Mouse (Mus musculus) stomach, embryonic 14.5 days (tissue): ENCODE measurements around the gene Foxl1. TPM values are rescaled to one million over a fixed set of nuclear protein-coding genes. Genes with fewer than 3 reads are reported as not detected.
A peak's percentile ranks its signal among the peaks of the same experiment; 100 is the strongest.

Source experiments
- ATAC-seq: fragments of 200-750 bp; cut with Nextera tagmentation; 2 replicates; pipeline ENCODE4 v1.8.0; 2017; ENCODE audit warnings: low read depth, moderate TSS enrichment; ENCODE audit not compliant: insufficient number of reproducible peaks, insufficient read depth, low FRiP score
- H3K27ac ChIP-seq: fragments of 300-500 bp; sonication (generic); 2 replicates; pipeline ENCODE4 v1.5.1; 2014; ENCODE audit warnings: mild to moderate bottlenecking, low read length, moderate library complexity, mixed read lengths
- H3K27me3 ChIP-seq: fragments of 300-500 bp; sonication (generic); 2 replicates; pipeline ENCODE4 v1.6.1; 2014; ENCODE audit warnings: low read length, control low read depth, mixed read lengths; ENCODE audit not compliant: control insufficient read depth, insufficient read depth
- H3K36me3 ChIP-seq: fragments of 300-500 bp; sonication (generic); 2 replicates; pipeline ENCODE4 v1.6.1; 2014; ENCODE audit warnings: mild to moderate bottlenecking, control low read depth, low read length, moderate library complexity, mixed read lengths; ENCODE audit not compliant: control insufficient read depth, insufficient read depth
- H3K4me1 ChIP-seq: fragments of 300-500 bp; sonication (generic); 2 replicates; pipeline ENCODE4 v1.6.1; 2014; ENCODE audit warnings: low read length, control low read depth, mixed read lengths; ENCODE audit not compliant: control insufficient read depth, insufficient read depth
- H3K4me2 ChIP-seq: fragments of 300-500 bp; sonication (generic); replicated peaks from 2 replicates; pipeline ENCODE4 v1.6.1; 2014; ENCODE audit warnings: low read depth, low read length, control low read depth
- H3K4me3 ChIP-seq: fragments of 300-500 bp; sonication (generic); 2 replicates; pipeline ENCODE4 v1.5.1; 2014; ENCODE audit warnings: low read depth, low read length, control low read depth
- H3K9ac ChIP-seq: fragments of 300-500 bp; sonication (generic); replicated peaks from 2 replicates; pipeline ENCODE4 v1.6.1; 2014; ENCODE audit warnings: low read depth, mild to moderate bottlenecking, control low read depth, low read length, moderate library complexity, mixed read lengths
- H3K9me3 ChIP-seq: fragments of 300-500 bp; sonication (generic); 2 replicates; pipeline ENCODE4 v1.6.1; 2016; ENCODE audit warnings: low read depth, low read length, control low read depth; ENCODE audit not compliant: control insufficient read depth
- WGBS: fragments of 180-500 bp; shearing (Covaris S2); extraction: QIAGEN DNeasy Blood & Tissue Kit; methylation state at CpG from one replicate; pipeline ENCODE4 v1.1.7; 2014; 5-methylcytosine and 5-hydroxymethylcytosine counted together
- polyA plus RNA-seq: library from polyadenylated mRNA; unstranded; fragments of >200 nt; fragmentation: Nextera tagmentation; extraction: Ambion mirVana; gene quantifications from 2 replicates; pipeline ENCODE4 v1.2.1, GENCODE M21; 2014

Foxl1 gene
- polyA plus RNA-seq, 1 experiment from 2014 or later: 6.9 TPM

DNA sequence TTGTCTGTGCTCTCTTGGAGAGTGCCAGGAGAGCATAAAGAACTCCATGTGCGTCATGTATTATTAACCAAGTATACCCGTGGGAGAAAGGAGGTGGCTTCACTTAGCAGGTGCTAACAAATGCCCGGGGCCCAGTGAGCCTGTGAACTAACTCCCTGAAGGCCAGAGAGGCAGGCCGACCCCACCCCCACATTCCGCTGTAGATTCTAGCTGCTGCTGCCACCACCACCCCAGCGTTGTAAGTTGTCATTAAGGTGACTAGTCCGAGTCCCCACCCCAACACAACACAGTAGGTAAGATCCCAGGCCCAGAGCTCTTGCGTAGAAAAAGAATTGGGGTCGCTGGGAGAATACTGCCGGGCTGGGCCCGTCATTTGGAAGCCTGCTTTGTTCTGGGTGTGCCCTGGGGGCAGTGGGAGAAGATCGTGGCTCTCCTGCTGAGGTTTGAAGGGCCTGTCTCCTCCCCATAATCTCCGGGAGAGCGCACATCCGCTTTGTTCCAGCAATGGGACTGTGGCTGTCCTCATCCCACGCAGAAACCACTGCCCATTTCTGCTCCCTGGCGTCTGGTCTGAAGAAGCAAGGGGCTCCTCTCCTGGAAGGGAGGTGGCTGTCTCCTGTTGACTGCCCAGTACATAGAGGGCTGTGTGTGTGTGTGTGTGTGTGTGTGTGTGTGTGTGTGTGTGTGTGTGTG is 3.0 kb upstream of the Foxl1 start:
- H3K27ac ChIP-seq: no peak overlapping the region
- no peak overlapping the region for H3K4me3 ChIP-seq
- no peak overlapping the region for H3K9ac ChIP-seq
- H3K9me3 ChIP-seq: no peaks in the 10 kb centered on the region
- H3K4me2 ChIP-seq: peak overlapping the region; percentile 60
- WGBS: 12% methylated on average over 17 of the region's 17 CpGs
- no peak; the same call in 1 of the 2 replicates for ATAC-seq
- no peaks in the 10 kb centered on the region for H3K36me3 ChIP-seq
- peaks cover 14% of the 10 kb centered on the region; the same call in 1 of the 2 replicates for H3K4me1 ChIP-seq
- H3K27me3 ChIP-seq: peaks cover 44% of the 10 kb centered on the region

DNA sequence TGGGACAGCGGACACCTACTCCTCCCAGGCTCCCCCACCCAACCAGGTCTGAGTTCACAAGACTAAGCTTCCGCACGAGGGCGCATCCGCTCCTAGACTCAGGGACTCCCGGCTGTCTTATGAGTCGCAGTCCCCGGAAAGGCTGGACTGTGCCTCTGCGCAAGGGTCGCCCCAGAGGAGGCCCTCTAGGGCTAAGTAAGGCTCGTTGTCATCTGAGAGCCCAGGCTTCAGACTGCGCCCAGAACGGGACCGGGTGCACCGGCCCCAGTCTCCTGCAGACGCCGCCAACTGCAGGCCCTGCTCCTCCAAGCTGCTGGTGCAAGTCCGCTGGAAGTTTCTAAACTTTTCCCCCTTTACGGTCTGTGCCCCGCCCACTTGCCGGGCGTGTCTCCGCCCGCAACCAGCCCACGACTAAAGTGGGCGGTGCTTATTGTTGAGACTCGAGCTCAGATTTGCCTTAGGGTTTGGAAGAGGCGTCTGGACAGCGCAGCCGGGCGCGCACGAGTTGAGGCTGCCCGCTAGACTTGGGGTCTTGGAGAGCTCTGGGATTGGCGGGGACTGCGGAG is 2.3 kb upstream of the Foxl1 start:
- peak overlapping the region; percentile 66; the same call in 1 of the 2 replicates for H3K27ac ChIP-seq
- H3K4me2 ChIP-seq: peak overlapping the region; percentile 60
- H3K27me3 ChIP-seq: peaks cover 37% of the 10 kb centered on the region
- WGBS: under 1% methylated on average over 35 of the region's 36 CpGs
- peak; percentile 75 for ATAC-seq
- H3K9me3 ChIP-seq: no peaks in the 10 kb centered on the region
- peaks cover 14% of the 10 kb centered on the region; the same call in 1 of the 2 replicates for H3K4me1 ChIP-seq
- H3K36me3 ChIP-seq: no peaks in the 10 kb centered on the region
- H3K4me3 ChIP-seq: peak overlapping the region; percentile 24
- no peak overlapping the region for H3K9ac ChIP-seq

DNA sequence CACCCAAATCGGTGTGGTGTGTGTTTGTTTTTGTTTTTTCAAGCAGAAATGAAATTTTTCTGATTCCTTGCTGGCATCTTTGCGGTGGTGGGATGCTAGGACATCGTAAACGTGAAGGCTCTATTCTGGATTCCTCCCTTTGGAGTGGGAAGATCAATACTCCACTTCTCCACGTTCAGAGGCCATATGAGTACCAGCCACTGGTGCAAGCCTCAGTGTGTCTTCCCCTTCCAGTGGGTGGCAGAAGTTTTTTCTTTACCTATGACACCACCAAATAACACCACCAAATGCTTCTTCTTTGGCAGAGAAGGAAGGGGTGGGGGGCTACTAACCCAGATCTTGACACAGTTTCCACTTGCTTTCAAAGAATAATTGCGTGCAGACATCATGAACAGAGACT is 1.5 kb upstream of the Foxl1 start:
- WGBS: 10% methylated on average over 6 of the region's 6 CpGs

DNA sequence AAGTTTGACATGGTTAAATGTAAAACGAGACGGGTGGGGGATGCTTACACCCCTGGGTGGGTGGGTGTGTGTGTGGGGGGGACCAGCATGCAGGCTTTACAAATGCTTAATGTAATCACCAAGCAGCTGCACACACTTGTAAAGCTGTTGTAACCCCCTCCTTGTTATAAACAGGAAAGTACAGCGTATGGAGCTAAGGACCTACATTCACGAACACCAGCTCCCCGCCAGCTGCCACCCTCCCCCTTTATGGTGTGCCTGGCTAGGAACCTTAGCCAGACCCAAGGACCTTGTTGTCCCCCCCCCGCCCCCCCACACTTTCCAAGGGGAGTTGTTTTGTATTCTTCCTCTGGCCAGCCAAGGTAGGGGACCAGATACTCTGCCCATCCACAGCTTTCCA is 1.0 kb upstream of the Foxl1 start:
- H3K36me3 ChIP-seq: no peaks in the 10 kb centered on the region
- H3K4me3 ChIP-seq: no peak overlapping the region
- no peak overlapping the region for H3K9ac ChIP-seq
- peak overlapping the region; percentile 66; the same call in 1 of the 2 replicates for H3K27ac ChIP-seq
- no peaks in the 10 kb centered on the region for H3K9me3 ChIP-seq
- peaks cover 33% of the 10 kb centered on the region for H3K27me3 ChIP-seq
- 0 out of 2 replicates have a peak overlapping the region, but pooled peaks have one; percentile 10 for H3K4me2 ChIP-seq
- no peak for ATAC-seq
- peaks cover 14% of the 10 kb centered on the region; the same call in 1 of the 2 replicates for H3K4me1 ChIP-seq
- WGBS: 9% methylated on average over 6 of the region's 6 CpGs

More for the DNA sequence above, 1.5 kb upstream of the Foxl1 start:
- H3K27me3 ChIP-seq: peaks cover 35% of the 10 kb centered on the region
- no peak overlapping the region for H3K9ac ChIP-seq
- no peaks in the 10 kb centered on the region for H3K9me3 ChIP-seq
- H3K27ac ChIP-seq: no peak overlapping the region
- H3K4me2 ChIP-seq: peak overlapping the region; percentile 60
- H3K4me1 ChIP-seq: peaks cover 14% of the 10 kb centered on the region; the same call in 1 of the 2 replicates
- H3K36me3 ChIP-seq: no peaks in the 10 kb centered on the region
- no peak for ATAC-seq
- peak overlapping the region; percentile 24 for H3K4me3 ChIP-seq

DNA sequence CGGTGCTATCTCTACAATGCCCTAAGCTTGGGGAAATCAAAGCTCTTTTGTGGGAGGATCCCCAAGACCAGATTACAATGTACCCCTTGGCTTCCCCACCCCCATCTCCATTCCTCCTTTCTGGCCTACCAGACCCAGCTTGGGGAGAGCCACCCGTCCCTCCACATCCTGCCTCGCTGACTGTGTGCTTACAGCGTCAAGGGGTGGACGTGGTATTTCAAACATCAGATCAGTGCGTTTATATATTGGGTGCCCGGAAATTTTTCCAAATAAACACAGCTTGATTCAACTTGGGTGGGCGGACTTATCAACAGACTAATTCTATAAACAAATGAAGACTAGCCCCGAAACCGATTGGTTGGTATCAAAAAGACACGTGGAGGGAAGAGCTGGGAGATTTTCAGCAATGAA is 444 bp upstream of the Foxl1 start:
- 9% methylated on average over 11 of the region's 11 CpGs for WGBS
- Histone ChIP-seq H3K9ac (no peak overlapping the region), H3K4me2 (0 out of 2 replicates have a peak overlapping the region, but pooled peaks have one; percentile 10), H3K36me3 (no peaks in the 10 kb centered on the region), H3K4me1 (peaks cover 14% of the 10 kb centered on the region; the same call in 1 of the 2 replicates), H3K9me3 (no peaks in the 10 kb centered on the region), H3K27me3 (peaks cover 28% of the 10 kb centered on the region), H3K27ac (peak overlapping the region; percentile 66; the same call in 1 of the 2 replicates), H3K4me3 (0 out of 2 replicates have a peak overlapping the region, but pooled peaks have one; percentile 40)
- ATAC-seq: no peak

DNA sequence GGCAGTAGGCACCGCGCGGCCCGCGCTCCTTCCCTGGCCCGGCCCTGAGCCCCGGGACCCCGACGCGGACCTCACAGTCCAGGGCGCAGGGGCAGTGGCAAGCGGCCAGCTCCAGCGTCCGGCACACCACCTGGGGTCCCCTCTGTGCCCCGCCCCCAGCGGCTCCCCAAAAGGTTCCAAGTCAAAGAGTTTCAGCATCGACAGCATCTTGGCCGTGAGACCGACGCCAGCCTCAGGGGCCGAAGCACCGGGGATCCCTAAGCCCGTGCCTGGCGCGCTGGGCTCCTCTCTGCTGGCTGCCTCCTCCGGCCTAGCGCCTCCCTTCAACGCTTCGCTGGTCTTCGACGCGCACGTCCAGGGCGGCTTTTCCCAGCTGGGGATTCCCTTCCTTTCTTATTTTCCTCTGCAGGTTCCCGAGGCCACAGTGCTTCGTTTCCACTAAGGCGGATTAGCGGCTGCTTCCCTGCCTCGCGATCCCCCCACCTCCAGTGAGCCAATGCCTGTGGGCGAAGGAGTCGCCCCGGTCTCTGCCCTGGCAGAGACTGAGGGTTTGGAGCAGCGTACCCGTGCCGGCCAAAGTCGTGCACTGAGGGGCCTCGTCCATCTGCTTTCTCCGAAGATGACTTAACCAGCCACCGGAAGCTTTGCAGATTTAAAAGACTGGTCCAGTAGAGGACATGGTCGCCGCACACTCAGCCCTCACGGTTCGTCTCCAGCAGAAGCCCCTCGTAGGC is 958 bp downstream of the Foxl1 start:
- Histone ChIP-seq H3K9ac (peak overlapping the region; percentile 36), H3K27ac (peak overlapping the region; percentile 82), H3K4me3 (peak overlapping the region; percentile 40), H3K4me1 (peaks cover 14% of the 10 kb centered on the region; the same call in 1 of the 2 replicates), H3K9me3 (no peaks in the 10 kb centered on the region), H3K36me3 (no peaks in the 10 kb centered on the region), H3K27me3 (peaks cover 20% of the 10 kb centered on the region; the same call in 1 of the 2 replicates), H3K4me2 (peak overlapping the region; percentile 56)
- 3% methylated on average over 54 of the region's 55 CpGs for WGBS
- ATAC-seq: no peak

DNA sequence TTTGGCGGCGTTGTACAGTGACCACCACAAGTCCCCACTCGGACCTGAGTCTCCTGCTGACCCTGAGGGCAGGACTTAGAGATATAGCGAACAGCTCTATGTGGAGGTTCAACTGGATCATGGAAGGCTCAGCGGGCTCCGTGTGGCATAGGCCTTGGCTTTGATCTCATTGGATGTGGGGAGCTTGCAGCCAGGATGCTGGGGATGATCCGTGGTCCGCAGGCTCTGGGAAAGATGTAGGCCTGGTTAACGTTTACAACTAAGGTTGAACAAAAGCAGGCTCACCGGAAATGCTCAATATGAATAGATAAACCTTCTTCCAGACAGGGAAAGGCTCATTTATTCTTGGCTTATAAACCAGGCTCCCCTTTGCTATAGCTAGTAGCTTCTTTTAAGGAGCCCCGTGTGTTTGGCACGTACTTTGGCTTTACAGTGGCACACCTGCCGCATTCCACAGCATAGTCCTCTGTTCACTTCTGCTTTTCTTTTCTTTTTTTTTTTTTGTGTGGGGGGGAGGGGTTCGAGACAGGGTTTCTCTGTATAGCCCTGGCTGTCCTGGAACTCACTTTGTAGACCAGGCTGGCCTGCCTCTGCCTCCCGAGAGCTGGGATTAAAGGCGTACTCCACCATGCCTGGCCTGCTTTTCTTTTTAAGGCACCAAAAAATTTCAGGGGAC is 1.7 kb downstream of the Foxl1 start:
- no peaks in the 10 kb centered on the region for H3K36me3 ChIP-seq
- no peak overlapping the region for H3K27ac ChIP-seq
- H3K9ac ChIP-seq: no peak overlapping the region
- peak overlapping the region; percentile 40 for H3K4me3 ChIP-seq
- WGBS: 28% methylated on average over 16 of the region's 16 CpGs
- H3K9me3 ChIP-seq: no peaks in the 10 kb centered on the region
- peak overlapping the region; percentile 56 for H3K4me2 ChIP-seq
- ATAC-seq: no peak
- peaks cover 14% of the 10 kb centered on the region; the same call in 1 of the 2 replicates for H3K4me1 ChIP-seq
- peaks cover 16% of the 10 kb centered on the region; the same call in 1 of the 2 replicates for H3K27me3 ChIP-seq

DNA sequence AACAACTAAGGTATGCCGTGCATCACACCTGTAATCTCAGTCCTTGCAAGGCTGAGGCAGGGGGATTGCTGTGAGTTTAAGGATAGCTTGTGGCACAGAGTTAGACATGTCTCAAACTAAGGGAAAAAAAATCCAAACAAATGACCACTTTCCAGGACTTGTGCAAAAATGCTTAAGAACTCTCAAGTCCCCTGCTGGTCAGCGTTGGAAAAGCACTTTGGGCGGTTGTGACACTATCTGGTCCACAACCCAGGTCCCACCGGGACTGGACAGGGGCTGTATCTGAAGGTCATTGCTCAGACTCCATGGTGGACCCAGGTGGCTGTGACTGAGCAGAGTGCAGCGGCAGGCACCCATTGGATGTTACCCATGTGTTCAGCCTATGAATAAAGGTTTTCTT is 2.8 kb downstream of the Foxl1 start:
- H3K9ac ChIP-seq: no peak overlapping the region
- H3K9me3 ChIP-seq: no peaks in the 10 kb centered on the region
- H3K27ac ChIP-seq: no peak overlapping the region
- ATAC-seq: no peak
- H3K4me3 ChIP-seq: peak overlapping the region; percentile 25
- 0 out of 2 replicates have a peak, but pooled peaks cover 14% of the 10 kb centered on the region for H3K27me3 ChIP-seq
- H3K36me3 ChIP-seq: no peaks in the 10 kb centered on the region
- H3K4me2 ChIP-seq: peak overlapping the region; percentile 56
- H3K4me1 ChIP-seq: peaks cover 8% of the 10 kb centered on the region; the same call in 1 of the 2 replicates
- 34% methylated on average over 5 of the region's 5 CpGs for WGBS
